Mouse (Mus musculus) kidney, adult 2 months (tissue): ENCODE data around the gene Nolc1. TPM values are rescaled to one million over a fixed set of nuclear protein-coding genes. Genes with fewer than 3 reads are reported as not detected.

Experiments
- DNase-seq: peaks from one replicate; pipeline ENCODE4 v3.0.0; 2021
- H3K27ac ChIP-seq: fragments of 200-500 bp; 2 replicates; pipeline ENCODE4 v1.5.1; 2012; ENCODE audit warnings: low read depth, low read length, control low read depth, inconsistent platforms; ENCODE audit not compliant: insufficient read depth
- H3K27me3 ChIP-seq: fragments of 200-500 bp; replicated peaks from 2 replicates; pipeline ENCODE4 v1.6.1; 2012; ENCODE audit warnings: mild to moderate bottlenecking, moderate library complexity, low read length, inconsistent platforms; ENCODE audit not compliant: control insufficient read depth, insufficient read depth
- H3K36me3 ChIP-seq: fragments of 200-500 bp; 2 replicates; pipeline ENCODE4 v1.6.1; 2012; ENCODE audit warnings: mild to moderate bottlenecking, moderate library complexity, low read length, inconsistent platforms; ENCODE audit not compliant: control insufficient read depth, insufficient read depth
- H3K4me1 ChIP-seq: fragments of 200-500 bp; 2 replicates; pipeline ENCODE4 v1.6.1; 2011; ENCODE audit warnings: low read length; ENCODE audit not compliant: control insufficient read depth, insufficient read depth
- H3K4me3 ChIP-seq: fragments of 200-500 bp; 2 replicates; pipeline ENCODE4 v1.5.1; 2011; ENCODE audit warnings: mild to moderate bottlenecking, low read depth, low read length, control low read depth; ENCODE audit not compliant: insufficient read depth
- CTCF ChIP-seq: fragments of 200-500 bp; conservative IDR thresholded peaks from 2 replicates; pipeline ENCODE4 v1.5.1; 2011; ENCODE audit warnings: low read depth, mild to moderate bottlenecking, control low read depth, low read length, moderate library complexity, mixed read lengths; ENCODE audit not compliant: insufficient read depth, insufficient read length
- POLR2A ChIP-seq: fragments of 200-500 bp; IDR thresholded peaks from one replicate; pipeline ENCODE4 v1.6.1; 2011; ENCODE audit warnings: low read depth, low read length, control low read depth
- WGBS: fragments of 180-500 bp; shearing (Covaris S2); methylation state at CpG from one replicate; pipeline ENCODE4 v1.1.7; 2018; 5-methylcytosine and 5-hydroxymethylcytosine counted together
- polyA plus RNA-seq: library from polyadenylated mRNA; depleted of rRNA; stranded (reverse); fragments of >200 nt; gene quantifications from 2 replicates; pipeline ENCODE4 v1.2.3, GENCODE M21; 2012

Nolc1 gene
- polyA plus RNA-seq, 1 experiment = 10.0 TPM

DNA sequence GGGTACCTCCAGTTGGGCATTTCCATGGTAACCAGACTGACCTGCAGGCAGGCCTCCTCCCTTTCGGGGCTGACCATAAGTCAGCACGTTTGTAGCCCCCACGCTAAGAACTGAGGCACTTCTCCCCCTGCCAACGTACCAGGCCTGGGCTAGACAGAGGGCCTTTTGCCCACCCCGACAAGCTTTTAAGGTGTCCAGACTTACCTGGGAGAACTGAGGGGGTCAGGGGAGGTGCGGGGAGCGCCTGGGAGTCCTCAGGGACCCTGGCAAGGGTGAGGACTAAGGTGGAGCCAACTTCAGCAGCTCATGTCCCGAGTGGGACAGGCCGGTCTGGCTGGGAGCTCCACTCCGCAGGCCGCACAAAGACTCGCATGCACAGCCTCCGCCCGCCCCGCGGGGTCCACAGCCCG, 36.8 kb upstream of the Nolc1 start:
- peaks cover 4% of the 10 kb centered on the region; the same call in 1 of the 2 replicates for H3K36me3 ChIP-seq
- H3K4me1 ChIP-seq = peaks cover 44% of the 10 kb centered on the region
- no peak overlapping the region for H3K27ac ChIP-seq
- 3% methylated on average over 17 of the region's 17 CpGs for WGBS
- no peak for DNase-seq
- peak overlapping the region; percentile 64 for H3K4me3 ChIP-seq
- H3K27me3 ChIP-seq = no peaks in the 10 kb centered on the region
- TF ChIP-seq CTCF = no peak
- TF ChIP-seq POLR2A = no peak

DNA sequence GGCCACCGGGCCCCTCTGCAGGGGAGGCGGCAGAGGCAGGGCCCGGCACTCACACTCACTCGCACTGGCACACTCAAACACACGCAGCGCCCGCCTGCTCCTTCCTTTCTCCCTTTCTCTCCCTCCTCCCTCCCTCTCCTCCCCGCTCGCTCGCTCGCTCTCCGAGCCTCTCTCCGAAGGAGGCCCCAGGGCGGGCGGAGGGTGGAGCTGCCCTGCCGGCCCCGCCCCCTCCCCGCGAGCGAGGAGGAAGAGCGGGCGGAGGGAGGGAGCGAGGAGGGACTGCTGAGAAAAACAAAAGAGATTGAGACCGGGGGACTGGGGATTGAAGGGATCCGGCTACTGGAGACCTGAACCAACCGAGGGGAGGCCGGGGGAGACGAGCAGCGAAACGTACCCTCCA, 36.2 kb upstream of the Nolc1 start:
- Histone ChIP-seq H3K27me3 (no peaks in the 10 kb centered on the region), H3K36me3 (peaks cover 4% of the 10 kb centered on the region; the same call in 1 of the 2 replicates), H3K4me3 (peak overlapping the region; percentile 67), H3K27ac (peak overlapping the region; percentile 87), H3K4me1 (peaks cover 48% of the 10 kb centered on the region)
- TF ChIP-seq CTCF (no peak), POLR2A (no peak)
- DNase-seq = peak; percentile 91
- WGBS = 2% methylated on average over 26 of the region's 30 CpGs

DNA sequence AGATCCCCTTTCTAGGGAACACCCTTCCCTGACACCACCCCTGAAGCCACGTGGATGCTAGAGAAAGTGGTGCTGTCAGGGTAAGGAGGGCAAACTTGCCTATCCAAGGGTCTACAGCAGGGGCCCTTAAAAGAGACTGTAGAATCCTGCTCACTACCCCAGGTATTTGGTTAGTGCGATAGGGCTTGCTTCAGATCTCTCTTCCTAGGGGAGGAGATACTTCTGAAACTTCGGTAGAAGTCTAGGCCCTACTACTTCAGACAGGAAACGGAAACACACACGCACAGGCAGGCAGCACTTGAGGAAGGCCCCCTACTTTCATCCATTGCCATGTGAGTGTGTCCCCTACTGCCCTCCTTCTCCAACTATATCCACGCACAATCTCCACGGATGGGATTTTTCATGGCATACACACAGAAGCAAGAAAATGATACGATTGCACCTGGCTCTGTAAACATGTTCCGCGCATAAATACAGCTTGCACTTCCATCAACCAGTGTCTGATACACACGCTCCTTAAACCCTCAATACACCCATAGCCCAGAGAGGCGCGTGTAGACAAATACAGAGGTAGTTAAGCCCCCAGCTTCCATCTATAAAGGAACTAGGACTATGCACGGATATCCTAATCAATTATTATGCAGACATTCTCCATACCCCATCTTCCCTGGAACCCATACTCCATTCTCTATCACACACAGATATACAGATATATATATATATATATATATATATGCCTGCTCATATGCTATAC, 35.3 kb upstream of the Nolc1 start:
- H3K4me3 ChIP-seq = peak overlapping the region; percentile 67; the same call in 1 of the 2 replicates
- H3K27ac ChIP-seq = peak overlapping the region; percentile 87
- no peak for DNase-seq
- no peaks in the 10 kb centered on the region for H3K27me3 ChIP-seq
- peaks cover 48% of the 10 kb centered on the region for H3K4me1 ChIP-seq
- peaks cover under 1% of the 10 kb centered on the region; the same call in 1 of the 2 replicates for H3K36me3 ChIP-seq
- WGBS = 36% methylated on average over 14 of the region's 14 CpGs
- TF ChIP-seq CTCF = no peak
- no peak for TF ChIP-seq POLR2A

DNA sequence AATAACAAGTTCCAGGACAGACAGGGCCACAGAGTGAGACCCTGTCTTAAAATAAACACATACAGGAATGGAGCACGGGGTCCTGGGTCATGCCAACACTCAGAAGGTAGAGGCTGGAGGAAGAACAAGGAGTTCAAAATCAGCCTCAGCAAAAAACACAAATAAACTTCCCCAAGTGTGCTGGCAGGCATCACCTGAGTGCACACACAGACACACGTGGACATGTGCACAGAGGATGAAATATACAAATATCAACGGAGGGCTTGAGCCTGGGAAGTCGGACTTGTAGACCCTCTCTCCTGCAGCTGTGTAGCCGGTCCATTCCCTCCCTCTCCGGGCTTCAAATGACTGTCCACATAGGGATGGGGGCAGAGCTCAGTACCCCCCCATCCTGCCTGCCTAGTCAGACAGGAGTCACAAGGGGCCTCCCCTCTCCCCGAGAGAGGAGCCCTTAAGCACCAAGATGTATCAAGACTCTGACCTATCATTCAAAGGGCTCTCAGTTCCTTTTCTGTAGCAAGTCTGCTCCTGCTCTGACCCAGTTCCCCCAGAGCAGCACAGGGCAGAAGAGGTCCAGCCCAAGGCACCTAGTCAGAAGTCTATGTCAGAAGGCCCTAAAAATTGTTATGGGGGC, 34.2 kb upstream of the Nolc1 start:
- peaks cover 48% of the 10 kb centered on the region for H3K4me1 ChIP-seq
- 12% methylated on average over 7 of the region's 7 CpGs for WGBS
- no peaks in the 10 kb centered on the region for H3K27me3 ChIP-seq
- H3K27ac ChIP-seq = peak overlapping the region; percentile 45
- DNase-seq = no peak
- TF ChIP-seq POLR2A (no peak), CTCF (no peak)
- H3K36me3 ChIP-seq = no peaks in the 10 kb centered on the region
- peak overlapping the region; percentile 1; the same call in 1 of the 2 replicates for H3K4me3 ChIP-seq

DNA sequence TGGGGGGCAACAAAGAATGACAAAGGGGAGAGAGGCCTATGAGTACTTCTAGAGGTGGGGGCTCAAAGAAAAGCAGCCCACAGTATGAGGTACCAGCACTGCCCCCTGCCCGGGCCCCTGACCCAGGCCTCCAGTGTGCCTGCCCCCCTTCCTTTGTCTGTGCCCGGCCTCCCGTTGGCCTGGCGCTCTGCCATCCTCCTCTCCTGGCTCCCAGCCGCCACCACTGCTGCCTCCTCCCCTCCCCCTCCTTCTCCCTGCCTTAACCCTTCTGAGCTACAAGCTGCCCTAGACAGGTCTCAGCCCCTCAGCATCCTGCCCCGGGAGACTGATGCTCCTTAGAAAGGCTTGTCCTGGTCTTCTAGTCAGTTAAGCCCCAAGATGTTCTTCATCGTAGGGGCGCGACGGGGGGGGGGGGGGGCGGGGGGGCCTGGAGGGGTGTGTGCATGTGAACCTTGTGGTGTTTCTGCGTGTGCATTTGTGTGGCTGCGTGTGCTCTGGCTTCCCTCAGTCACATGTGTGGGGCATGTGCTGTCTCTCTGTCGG, 33.7 kb upstream of the Nolc1 start:
- peak overlapping the region; percentile 14 for H3K4me3 ChIP-seq
- no peaks in the 10 kb centered on the region for H3K36me3 ChIP-seq
- DNase-seq = peak; percentile 94
- 1% methylated on average over 14 of the region's 14 CpGs for WGBS
- no peaks in the 10 kb centered on the region for H3K27me3 ChIP-seq
- H3K27ac ChIP-seq = peak overlapping the region; percentile 62
- peaks cover 48% of the 10 kb centered on the region for H3K4me1 ChIP-seq
- TF ChIP-seq POLR2A = no peak
- no peak for TF ChIP-seq CTCF

DNA sequence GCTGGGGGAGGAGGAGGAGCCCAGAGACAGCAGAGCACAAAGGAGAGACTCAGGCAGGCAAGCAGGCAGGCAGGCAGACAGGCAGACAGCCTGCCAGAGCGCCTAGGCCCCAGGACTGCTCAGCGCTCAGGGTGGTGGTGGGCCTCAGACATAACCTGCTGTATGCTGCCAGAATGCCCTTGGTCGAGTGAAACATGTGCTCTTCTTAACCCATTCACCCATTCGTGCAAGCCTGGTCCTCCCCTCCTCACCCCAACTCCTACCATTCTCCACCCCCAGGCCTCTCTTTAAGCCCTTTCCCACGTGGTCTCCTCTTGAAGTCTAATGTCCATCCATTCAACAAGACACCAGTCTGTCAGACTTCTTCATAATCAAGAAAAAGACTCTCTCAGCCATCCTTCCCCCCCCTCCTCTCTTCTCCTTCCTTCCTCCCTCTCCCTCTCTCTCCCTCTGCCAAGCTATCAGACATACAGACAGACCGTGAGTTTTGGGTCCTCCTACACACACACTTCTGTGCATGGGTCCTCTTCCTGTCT, 33.1 kb upstream of the Nolc1 start:
- Histone ChIP-seq H3K36me3 (no peaks in the 10 kb centered on the region), H3K27me3 (no peaks in the 10 kb centered on the region), H3K4me3 (peak overlapping the region; percentile 14; the same call in 1 of the 2 replicates), H3K27ac (peak overlapping the region; percentile 62), H3K4me1 (peaks cover 48% of the 10 kb centered on the region)
- 6% methylated on average over 6 of the region's 6 CpGs for WGBS
- DNase-seq = peak; percentile 50
- TF ChIP-seq CTCF (no peak), POLR2A (no peak)

DNA sequence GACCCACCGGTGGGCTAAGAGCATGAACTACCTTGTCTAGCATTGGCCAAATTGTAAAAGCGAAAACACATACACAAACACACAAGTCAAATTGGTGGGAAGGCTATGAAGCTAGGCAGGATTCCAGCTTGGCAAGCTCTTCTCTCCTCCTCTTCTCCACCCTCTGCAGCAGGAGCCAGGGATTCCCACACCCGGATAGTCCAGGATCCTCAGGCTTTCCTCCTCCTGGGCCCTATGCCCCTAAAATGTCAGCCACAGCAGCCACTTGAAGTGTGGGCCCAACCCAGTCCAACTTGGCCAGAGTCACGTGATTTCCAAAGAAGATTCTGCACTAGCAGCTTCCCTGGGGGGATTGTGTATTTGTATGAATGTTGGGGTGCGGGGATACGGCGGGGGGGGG, 32.3 kb upstream of the Nolc1 start:
- Histone ChIP-seq H3K4me1 (peaks cover 42% of the 10 kb centered on the region), H3K27me3 (no peaks in the 10 kb centered on the region), H3K4me3 (no peak overlapping the region; the same call in 1 of the 2 replicates), H3K36me3 (no peaks in the 10 kb centered on the region), H3K27ac (peak overlapping the region; percentile 62; the same call in 1 of the 2 replicates)
- 41% methylated on average over 7 of the region's 7 CpGs for WGBS
- DNase-seq = peak; percentile 51
- TF ChIP-seq CTCF (no peak), POLR2A (no peak)
